Mouse (Mus musculus): ENCODE results near the gene Pgm5.

Pgm5 gene

DNA sequence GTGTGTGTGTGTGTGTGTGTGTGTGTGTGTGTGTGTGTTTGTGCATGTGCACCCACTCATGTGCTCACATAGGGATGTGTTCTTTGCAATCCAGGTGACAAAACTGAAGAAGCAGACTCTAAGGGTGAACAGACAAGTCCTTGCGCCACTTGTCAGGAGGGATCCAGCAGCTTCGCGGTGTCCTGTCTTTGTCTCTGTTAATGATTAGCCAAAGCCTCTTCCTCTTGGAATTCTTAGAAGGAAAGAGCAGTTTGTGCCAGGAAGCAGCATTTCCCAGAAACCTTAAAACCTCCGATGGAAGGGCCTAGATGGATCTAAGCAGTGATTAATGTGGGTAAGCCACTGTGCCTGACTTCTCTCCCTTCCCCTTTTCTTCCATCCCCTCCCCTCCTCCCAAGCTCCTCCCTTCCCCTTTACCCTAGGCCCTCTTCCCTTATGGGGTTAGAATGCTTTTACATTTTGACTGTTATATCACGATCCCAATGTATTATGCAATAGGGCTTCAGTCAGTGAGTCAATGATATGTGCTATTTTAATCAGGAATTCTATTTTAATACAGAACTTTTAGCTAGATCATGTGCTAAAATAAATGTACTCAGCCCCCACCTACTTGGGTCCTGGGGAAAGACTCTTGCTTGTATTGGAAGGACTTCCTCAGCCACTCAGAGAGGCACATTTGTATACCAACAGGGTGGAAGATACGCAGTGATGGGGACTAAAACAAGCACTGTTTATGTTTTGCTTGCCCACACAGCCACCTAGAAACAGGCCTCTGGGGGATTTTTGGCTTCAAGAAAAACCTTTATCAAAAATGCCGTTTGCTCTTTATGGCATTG is 154.4 kb downstream of the Pgm5 start:
- in situ Hi-C loops (cut with MboI, MseI), result loop anchor here in 1 of 2 experiments (5.0 kb wide), 1 partner anchor 165 kb away; no protein-coding TSS in a partner anchor

DNA sequence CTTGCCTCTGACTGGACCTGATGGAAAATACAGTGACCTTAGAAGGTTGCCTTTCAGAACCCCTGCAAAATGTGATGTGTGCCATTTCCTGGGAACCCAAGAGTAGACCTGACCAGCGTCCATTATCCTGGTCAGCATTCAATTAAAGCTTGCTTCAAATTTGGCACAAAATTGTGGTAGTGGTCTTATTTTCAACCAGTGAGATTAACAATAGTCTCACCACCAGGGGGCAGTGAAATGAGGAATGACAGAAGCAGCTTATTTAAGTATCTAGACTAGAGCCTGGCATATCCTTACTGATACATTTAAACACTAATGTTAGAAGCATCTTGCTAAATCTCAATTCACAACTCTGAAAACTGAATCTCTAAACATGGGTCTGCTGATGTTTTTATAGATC is 156.3 kb downstream of the Pgm5 start:
- in situ Hi-C loops (cut with MboI, MseI), result loop anchor here in 1 of 2 experiments (5.0 kb wide), 1 partner anchor 167 kb away; no protein-coding TSS in a partner anchor

DNA sequence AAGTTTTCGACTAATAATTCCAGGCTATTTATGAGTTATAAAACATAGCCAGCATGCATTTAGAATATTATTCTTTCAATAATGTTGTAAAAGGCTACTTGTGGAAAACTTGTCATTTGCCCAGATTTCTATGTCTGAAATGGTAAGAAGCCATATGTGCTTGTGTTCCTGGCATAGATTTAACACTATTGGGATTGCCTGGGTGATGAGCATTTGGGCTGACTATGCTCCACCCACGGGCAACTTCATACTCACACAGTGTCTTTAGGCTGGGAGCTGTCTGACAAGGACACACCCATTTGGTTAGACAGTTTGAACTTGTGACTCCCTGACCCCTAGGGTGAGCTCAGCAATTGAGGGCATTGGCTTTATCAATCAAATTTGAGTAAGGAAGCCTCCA is 157.3 kb downstream of the Pgm5 start:
- in situ Hi-C loops (cut with MboI, MseI), result loop anchor here in 1 of 2 experiments (5.0 kb wide), 1 partner anchor 168 kb away; no protein-coding TSS in a partner anchor

DNA sequence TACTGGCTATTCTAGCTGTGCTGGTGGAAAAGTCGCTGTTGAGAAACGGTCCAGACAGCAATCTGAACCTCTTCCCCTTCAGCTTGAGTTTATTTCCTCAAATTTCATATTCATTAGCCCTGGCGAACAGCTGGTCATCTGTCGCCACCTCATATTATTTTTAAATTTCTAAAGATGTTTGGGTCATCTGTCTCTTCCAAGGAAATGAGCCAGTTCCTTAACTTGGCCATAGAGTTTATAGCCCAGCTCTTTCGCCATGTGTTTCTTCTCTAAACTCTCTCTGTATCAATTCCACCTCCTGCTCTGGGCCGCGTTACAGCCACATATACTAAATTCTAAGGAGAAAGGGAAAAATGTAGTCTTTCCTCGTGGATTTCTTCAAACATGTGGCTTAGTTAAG is 158.0 kb downstream of the Pgm5 start:
- in situ Hi-C loops (cut with MboI, MseI), result loop anchor here in 1 of 2 experiments (5.0 kb wide), 1 partner anchor 169 kb away; no protein-coding TSS in a partner anchor

DNA sequence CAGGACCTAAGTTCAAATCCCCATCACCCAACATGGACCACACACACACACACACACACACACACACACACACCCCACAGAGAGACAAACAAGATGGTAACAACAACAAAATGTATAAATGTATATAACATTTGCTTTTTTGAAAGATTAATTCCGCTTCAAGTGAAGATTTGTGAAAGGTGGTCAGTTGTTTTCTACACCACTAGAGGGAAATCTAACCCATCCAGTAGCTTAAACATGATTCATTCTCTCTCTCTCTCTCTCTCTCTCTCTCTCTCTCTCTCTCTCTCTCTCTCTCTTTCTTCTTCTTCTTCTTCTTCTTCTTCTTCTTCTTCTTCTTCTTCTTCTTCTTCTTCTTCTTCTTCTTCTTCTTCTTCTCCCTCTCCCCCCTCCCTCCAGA is 158.5 kb downstream of the Pgm5 start:
- in situ Hi-C loops (cut with MboI, MseI), result loop anchor here in 1 of 2 experiments (5.0 kb wide), 1 partner anchor 169 kb away; no protein-coding TSS in a partner anchor

DNA sequence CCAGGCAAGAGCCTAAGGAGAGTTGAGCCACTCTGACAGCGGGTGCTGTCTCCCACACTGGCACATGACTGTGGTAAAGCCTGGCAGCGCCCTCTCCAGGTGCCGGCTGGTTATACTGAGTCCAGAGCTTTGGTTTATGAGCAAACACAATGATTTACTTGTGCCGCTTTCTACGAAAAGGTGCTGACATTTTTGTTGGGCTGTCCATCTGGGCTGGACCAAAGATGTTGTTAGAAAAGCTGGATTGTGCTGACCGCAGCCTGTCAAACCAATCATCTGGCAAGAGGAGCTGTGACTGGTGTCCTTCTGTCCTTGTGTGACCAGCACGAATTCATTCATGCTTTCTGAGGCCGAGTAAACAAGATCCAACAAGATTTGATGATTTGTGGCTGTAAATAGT is 159.9 kb downstream of the Pgm5 start:
- in situ Hi-C loops (cut with MboI, MseI), result loop anchor here in 1 of 2 experiments (5.0 kb wide), 1 partner anchor 171 kb away; no protein-coding TSS in a partner anchor

DNA sequence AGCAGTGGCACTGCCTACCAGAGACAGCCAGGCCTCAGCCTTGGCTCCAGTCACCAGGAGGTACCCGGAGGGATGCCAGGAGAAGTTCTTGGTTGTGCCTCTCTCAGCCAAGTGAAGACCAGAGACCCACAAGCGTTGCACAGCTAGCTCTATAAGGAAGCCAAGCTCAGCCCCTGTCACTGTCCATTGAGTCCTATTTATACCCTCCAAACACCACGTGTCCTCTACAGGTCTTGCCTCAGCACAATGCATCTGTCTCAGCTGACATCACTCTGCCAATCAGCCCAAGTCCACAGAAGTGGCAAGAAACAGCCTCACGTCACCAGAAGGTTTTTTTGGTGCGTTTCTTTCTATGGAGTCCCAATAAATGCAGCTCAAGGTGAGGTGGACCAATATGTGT is 161.0 kb downstream of the Pgm5 start:
- in situ Hi-C loops (cut with MboI, MseI), result loop anchor here in 1 of 2 experiments (5.0 kb wide), 1 partner anchor 172 kb away; no protein-coding TSS in a partner anchor

DNA sequence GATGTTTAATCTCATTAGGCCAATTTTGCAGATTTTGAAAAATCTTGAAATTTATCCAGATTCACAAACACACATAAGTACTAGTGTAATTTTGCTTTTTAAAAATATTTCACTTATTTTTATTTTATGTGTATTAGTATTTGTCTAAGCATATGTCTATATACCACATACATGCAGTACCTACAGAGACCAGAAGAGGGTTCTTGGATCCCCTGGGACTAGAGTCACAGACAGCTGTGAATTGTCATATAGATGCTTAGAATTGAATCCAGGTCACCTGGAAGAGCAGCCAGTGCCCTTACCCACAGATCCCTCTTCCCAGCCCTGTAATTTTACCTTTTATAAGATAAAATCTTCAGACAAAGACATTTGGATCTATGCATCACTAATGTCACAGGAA is 161.7 kb downstream of the Pgm5 start:
- in situ Hi-C loops (cut with MboI, MseI), result loop anchor here in 1 of 2 experiments (5.0 kb wide), 1 partner anchor 172 kb away; no protein-coding TSS in a partner anchor

DNA sequence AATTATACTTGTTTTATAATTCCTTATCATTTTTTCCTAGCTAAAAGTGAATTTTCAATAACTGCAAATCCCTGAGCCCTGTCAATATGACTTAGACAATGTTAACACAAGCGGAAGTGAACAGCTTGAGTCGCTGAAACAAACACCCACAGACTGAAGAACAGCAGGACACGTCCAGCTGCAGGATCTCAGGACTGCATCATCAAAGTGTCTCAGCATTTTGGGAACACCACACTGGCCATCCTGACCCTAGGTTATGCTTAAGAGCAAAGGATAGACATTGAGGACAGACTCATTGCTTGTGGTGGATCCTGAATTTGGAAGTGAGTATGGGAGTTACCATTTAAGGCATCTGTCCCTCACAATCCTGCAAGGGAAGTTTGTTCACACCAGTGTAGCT is 162.5 kb downstream of the Pgm5 start:
- in situ Hi-C loops (cut with MboI, MseI), result no loop called here

DNA sequence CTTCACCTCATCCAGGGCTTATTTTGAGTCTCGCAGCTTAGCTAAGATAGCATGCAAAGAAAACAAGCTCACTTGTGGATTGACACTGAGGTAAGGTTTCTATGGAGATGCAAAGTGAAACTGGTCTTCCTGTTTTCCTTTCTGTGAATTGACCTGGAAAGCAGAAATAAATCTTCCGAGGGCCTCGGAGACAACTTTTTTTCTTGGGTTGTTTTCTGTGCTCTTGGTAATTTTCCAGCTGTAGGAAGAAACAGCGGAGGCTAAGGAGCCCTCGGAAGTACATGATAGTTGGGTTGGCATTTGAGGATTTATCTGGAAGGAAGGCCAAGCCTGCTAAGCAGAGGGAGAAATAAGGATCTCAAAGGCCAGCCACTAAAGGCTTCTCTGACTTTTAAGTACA is 163.0 kb downstream of the Pgm5 start:
- in situ Hi-C loops (cut with MboI, MseI), result no loop called here

DNA sequence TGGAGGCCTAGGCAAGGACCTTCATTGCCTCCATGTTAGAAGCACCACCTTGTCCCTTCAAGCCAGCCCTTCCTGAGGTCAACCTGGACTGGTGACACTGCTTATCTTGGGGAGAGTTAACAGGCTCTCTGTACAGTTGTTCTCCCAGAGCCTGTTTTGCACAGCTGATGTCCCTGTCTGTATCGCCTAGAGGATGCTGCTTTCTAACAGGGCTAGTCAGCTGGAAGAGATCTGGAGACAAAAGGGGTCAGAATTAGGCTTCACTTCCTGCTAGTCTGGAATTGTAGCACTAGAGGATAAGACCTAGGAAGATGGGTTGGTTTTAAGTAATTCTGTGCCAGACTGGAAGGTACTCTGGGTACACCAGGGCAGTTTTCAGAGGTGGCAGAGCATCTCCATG is 163.7 kb downstream of the Pgm5 start:
- in situ Hi-C loops (cut with MboI, MseI), result no loop called here

DNA sequence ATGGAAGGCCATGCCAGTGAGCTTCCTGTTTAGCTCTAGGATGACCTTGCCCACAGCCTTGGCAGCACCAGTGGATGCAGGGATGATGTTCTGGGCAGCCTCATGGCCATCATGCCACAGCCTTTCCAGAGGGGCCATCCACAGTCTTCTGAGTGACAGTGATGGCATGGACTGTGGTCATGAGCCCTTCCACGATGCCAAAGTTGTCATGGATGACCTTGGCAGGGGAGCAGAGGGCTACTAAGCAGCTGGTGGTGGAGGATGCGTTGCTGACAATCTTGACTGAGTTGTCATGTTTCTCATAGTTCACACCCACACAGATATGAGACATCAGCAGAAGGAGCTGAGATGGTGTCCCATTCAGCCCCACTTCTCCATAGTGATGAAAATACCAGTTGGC is 169.0 kb downstream of the Pgm5 start:
- in situ Hi-C loops (cut with MboI, MseI), result no loop called here

DNA sequence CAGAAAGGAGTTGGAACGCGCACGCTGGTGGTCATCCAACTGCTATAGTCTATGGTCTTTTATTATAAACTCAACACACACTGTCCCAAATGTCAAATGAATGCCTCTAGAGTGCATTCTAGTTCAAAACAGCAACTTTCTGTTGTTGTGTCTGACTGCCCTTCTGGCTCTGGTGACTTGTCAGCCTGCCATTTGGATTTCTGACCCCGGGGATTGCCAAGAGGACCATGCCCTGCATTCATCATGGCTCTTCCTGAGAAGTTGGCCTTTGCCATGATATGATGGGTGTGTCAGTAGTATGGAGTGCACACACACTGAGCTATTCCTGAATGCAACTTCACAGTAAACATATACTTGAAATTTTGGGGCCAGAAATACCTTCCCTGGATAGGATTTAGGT is 172.1 kb downstream of the Pgm5 start:
- in situ Hi-C loops (cut with MboI, MseI), result no loop called here

DNA sequence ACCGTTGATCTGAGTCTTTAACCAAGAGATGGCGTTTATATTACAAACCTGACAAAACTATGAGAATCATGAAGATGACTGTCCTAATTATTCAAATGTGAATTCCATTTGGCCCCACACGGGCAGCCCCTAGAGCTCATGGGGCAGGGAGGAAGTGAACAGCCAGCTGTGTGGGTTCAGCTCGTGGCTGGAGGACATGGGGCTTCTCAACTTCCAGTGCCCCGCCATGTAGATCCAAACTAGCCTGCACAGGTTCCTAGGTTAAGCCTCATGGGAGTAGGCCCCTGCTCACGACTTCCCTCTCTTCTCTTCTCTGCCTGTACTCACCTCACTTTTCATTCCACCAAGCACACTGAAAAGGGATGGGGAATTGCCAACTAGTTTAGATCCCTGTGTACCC is 173.3 kb downstream of the Pgm5 start:
- in situ Hi-C loops (cut with MboI, MseI), result no loop called here

DNA sequence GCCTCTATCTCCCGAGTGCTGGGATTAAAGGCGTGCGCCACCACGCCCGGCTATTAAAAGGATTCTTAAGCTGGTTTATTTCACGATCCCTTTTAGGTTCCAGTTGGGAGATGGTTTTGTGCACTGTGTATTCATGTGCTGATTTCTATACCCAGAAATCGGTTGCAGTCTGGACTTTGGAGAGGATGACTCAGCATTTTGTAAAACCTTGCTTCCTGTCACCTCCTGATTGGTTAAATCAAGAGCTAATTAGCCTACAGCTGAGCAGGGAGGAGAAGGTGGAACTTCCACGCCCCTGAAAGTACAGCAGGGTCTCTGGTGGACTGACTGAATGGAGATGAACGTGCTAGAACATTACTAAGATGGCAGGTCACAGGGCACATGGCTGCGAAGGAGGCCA is 175.2 kb downstream of the Pgm5 start:
- in situ Hi-C loops (cut with MboI, MseI), result no loop called here

DNA sequence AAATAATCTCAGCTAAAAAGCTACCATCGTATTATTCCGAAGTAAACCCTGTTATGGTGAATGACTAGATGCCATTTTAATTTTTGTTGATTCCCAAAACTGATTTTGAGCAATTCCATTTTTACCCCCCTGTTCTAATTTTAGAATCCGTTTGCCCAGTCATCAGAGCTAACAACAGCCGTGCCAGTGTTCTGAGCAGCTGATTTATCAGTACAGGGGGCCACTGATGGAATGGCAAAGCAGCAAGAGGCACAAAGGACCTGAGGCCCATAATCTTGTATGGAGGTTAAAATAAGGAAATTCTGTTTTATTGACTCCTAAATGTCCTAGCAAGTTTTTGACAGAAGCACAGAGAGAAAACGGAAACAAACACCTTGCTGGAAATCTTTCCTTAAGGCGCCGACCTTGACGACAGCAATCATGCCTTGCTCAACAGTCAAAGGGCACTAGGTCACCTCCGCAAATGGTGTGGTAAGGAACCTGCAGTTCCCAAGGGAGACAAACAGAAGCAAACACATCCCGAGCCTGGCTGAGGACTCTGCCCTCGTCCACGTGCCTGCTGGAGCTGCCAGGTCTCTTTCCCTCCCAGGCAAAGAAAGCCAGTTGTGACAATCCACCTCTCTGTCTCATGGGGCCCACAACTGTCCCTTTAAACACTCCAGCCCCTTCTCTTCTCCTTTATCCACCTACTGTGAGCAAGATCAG is 178.5 kb downstream of the Pgm5 start:
- in situ Hi-C loops (cut with MboI, MseI), result no loop called here

DNA sequence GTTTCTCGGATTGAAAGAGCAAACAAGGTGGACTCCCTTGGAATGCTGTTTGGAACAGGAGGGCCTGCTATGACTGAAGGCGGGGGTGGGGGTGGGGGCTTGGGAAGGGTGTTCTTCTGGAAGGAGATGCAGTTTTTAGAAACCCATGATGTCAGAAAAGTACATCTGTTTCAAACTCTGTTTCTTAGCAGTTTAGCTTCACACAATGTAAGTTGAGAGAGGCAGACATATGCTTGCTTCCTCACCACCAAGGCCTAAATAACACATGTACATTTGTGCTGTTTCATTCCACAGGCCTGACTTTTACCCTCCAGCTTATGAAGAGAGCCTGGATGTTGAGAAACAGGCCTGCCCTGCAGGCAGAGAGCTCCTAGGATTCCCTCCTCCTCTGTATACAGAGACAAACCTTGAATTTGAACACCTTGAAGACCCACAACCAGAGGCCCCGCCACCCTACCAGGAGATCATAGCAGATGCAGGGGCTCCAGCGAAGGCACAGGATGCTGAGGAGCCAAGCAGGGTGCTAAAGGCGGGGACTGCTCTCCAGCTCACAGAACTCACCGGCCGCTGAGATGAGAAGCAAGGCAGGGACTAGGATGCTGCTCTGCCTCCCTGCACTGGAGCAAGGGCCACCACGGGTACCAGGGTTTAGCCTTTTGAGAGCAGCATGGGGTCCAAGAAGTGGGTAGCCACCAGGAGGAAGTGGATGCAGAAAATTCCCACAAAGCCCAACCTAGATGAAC is 184.2 kb downstream of the Pgm5 start:
- in situ Hi-C loops (cut with MboI, MseI), result no loop called here

DNA sequence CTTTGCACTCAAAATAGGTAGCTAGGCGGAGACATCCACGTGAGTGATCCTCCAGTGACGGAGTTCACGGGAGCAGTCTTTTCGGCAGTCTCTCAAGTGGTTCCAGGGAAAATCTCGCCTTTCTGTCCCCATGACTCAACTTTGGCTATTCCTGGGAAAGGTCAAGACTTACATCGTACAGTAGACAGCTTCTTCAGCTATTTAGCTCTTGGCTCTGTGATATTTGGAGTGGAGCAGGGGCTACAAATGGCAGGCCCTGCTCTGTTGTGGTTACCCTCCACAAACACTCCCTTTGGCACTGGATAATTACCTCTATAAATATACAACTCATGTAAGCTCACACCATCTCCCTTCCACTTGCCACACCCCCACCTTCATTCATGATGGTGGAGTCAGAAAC is 185.2 kb downstream of the Pgm5 start:
- in situ Hi-C loops (cut with MboI, MseI), result no loop called here

DNA sequence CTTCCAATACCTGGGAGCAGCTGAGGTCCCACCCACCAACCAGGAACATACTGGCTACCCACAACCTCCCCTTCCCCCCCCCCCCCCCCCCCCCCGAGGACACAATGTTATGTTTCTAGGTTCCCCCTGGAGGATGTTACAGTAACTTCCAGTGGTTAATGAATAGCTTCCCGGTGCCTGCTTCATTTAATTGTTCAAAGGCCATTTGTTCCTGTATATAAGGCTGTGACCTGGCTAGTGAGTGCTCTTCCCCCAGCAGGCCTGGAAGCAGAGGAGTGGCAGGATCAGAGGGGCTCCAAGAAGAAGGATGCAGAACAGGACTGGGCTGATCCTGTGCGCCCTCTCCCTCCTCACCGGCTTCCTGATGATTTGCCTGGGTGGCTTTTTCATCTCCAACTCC is 187.9 kb downstream of the Pgm5 start, which contains the start of gene Tmem252:
Tmem252 (plus strand) TSS at position 247 of the 400 bp plus-strand sequence.
- in situ Hi-C loops (cut with MboI, MseI), result no loop called here

DNA sequence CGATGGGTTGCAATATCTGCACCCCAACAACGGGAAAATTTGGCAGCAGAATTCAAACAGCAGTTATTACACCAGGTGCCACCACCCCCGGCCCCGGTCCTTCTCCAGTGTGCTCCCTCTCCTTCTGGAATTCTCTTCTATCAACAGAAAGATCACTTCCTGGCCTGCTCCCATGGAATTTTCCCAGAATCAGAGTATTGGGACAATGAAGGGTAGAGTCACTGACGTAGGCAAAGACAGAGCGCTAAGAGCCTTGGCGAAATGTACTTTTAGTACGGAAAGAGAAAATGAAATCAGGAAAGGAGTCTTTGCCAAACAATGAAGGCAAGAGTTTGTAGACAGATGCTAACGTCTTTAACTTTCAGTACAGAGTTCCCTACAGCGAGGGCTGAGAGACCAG is 188.3 kb downstream of the Pgm5 start:
- in situ Hi-C loops (cut with MboI, MseI), result no loop called here

DNA sequence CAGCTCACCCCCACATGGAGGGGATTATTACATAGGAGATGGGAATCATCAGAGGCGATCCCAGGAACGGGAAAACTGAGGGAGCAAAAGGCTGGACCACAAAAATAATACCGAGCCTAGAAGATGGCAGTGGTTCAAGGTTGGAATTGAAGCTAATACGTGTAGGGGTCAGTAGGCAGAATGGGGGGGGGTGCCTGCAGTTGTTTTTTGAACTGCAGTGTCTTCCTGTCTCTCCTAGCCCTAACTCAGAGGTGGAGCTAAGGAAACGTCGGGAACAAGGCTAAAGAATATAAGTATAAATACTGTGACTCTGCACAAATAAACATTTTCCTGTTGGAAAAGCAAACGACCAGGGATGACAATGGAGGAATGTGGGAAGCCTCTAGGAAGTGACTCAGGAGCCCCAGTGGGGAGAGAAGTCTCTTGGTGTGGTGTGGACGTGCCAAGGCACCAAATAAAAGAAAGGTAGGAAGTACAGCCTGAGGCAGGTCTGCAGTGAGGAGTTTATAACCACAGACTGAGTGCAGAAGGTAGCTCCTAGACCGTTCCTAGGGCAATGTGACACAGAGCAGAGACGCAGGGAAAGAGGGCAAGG is 189.2 kb downstream of the Pgm5 start:
- in situ Hi-C loops (cut with MboI, MseI), result no loop called here

Data from T-helper 17 cell (primary cell).